Mouse (Mus musculus) G1E (cell line): ENCODE data around the gene Dmbx1. TPM values are rescaled to one million over a fixed set of nuclear protein-coding genes. Genes with fewer than 3 reads are reported as not detected.

Experiments used
- ATAC-seq: 2 replicates; pipeline ENCODE4 v1.8.0; 2016; ENCODE audit warnings: mild to moderate bottlenecking; ENCODE audit not compliant: insufficient number of reproducible peaks, poor library complexity, low FRiP score, severe bottlenecking; ENCODE audit errors: extremely low read depth
- DNase-seq: peaks from one replicate; pipeline ENCODE4 v3.0.0; 2012; ENCODE audit warnings: low spot score
- H3K27me3 ChIP-seq: 2 replicates; pipeline ENCODE4 v1.6.1; 2012; ENCODE audit warnings: mild to moderate bottlenecking, low read length, inconsistent platforms; ENCODE audit not compliant: insufficient read depth
- H3K36me3 ChIP-seq: replicated peaks from 2 replicates; pipeline ENCODE3; 2012; ENCODE audit warnings: mild to moderate bottlenecking, inconsistent platforms
- H3K4me1 ChIP-seq: 2 replicates; pipeline ENCODE4 v1.6.1; 2012; ENCODE audit warnings: low read depth, low read length, inconsistent platforms, mixed read lengths; ENCODE audit not compliant: insufficient read depth
- H3K4me3 ChIP-seq: 2 replicates; pipeline ENCODE4 v1.5.1; 2012; ENCODE audit warnings: low read depth, mild to moderate bottlenecking, inconsistent platforms, low read length, moderate library complexity, mixed read lengths
- H3K9me3 ChIP-seq: replicated peaks from 2 replicates; pipeline ENCODE4 v1.6.1; 2012; ENCODE audit warnings: inconsistent platforms
- CTCF ChIP-seq: IDR thresholded peaks from 2 replicates; pipeline ENCODE4 v1.5.1; 2012; ENCODE audit warnings: low read depth, low read length, inconsistent platforms, mixed read lengths
- GATA1 ChIP-seq: IDR thresholded peaks from 2 replicates; pipeline ENCODE4 v1.6.1; 2012; ENCODE audit warnings: borderline replicate concordance, low read length, inconsistent platforms, mixed read lengths
- GATA2 ChIP-seq: IDR thresholded peaks from 2 replicates; pipeline ENCODE4 v1.6.1; 2012; ENCODE audit warnings: low read depth, low read length, inconsistent platforms, borderline replicate concordance
- POLR2AphosphoS5 ChIP-seq: IDR thresholded peaks from 2 replicates; pipeline ENCODE4 v1.6.1; 2012; ENCODE audit warnings: low read depth, low read length, inconsistent platforms; ENCODE audit not compliant: insufficient replicate concordance
- TAL1 ChIP-seq: conservative IDR thresholded peaks from 2 replicates; pipeline ENCODE4 v1.6.1; 2012; ENCODE audit warnings: low read depth, low read length, inconsistent platforms, mixed read lengths
- polyA plus RNA-seq: library from polyadenylated mRNA; stranded (reverse); fragments of >175 nt; gene quantifications from 2 replicates; pipeline ENCODE4 v1.2.3, GENCODE M21; 2012
- total RNA-seq, 2 experiments: library from RNA; stranded (forward) in 1 of 2; stranded (reverse) in 1 of 2; fragments of 200-1000 nt in 1 of 2; fragments of >200 nt in 1 of 2; fragmentation: Nextera tagmentation in 1 of 2; gene quantifications; 2 replicates each; pipeline ENCODE4 v1.2.3; 2014 to 2017

The Dmbx1 gene
- total and polyA plus RNA-seq, 3 experiments, result 0.11 TPM; not detected in 2

DNA sequence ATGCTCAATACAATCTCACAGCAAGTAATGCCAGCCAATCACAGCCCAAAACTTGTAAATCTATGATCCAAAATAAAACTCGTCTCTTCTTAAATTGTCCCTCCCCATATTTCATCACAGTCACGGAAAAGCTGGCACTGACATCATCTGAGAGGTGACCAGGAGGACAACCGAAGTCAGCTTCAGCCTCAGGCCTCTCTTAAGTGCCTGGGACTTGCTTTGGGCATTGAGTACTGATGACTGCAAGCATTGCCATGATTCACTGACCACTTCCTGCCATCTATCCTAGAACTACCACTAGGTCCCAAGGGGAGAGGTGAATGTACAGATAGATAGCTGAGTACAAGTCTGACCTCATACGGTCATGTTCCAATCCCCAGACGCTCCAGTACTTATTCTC lies 17.0 kb downstream of the Dmbx1 start:
- TF ChIP-seq TAL1 (no peak), GATA2 (no peak), POLR2AphosphoS5 (no peak), GATA1 (no peak), CTCF (no peak)
- DNase-seq (no peak), ATAC-seq (no peak)
- H3K9me3 ChIP-seq, result no peaks in the 10 kb centered on the region
- H3K27me3 ChIP-seq, result peaks cover 16% of the 10 kb centered on the region
- H3K36me3 ChIP-seq, result no peaks in the 10 kb centered on the region
- H3K4me3 ChIP-seq, result no peak overlapping the region
- H3K4me1 ChIP-seq, result no peaks in the 10 kb centered on the region

DNA sequence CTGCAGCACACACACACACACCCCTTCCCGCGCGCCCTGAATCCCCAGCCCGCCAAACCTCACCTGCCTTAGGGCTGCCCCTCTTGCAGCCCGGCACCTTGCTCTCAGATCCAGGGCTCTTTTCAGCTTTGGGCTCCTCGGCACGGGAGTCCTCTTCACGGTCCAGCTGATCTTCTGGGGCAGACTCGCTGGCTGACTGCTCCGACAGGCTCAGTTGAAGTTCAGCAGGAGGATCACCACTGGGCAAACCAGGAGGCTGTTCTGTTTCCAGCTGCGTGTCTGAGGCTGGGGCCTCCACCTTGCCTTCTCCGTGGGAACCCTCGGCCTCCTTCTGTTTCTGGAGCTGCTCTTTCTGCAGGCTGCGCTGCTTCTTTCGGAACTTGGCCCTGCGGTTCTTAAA lies 19.8 kb downstream of the Dmbx1 start:
- TF ChIP-seq CTCF (no peak), GATA1 (no peak), GATA2 (no peak), POLR2AphosphoS5 (no peak), TAL1 (no peak)
- H3K36me3 ChIP-seq, result no peaks in the 10 kb centered on the region
- no peak for DNase-seq
- H3K4me3 ChIP-seq, result no peak overlapping the region
- peaks cover 16% of the 10 kb centered on the region for H3K27me3 ChIP-seq
- no peaks in the 10 kb centered on the region for H3K9me3 ChIP-seq
- ATAC-seq, result no peak
- H3K4me1 ChIP-seq, result no peaks in the 10 kb centered on the region

DNA sequence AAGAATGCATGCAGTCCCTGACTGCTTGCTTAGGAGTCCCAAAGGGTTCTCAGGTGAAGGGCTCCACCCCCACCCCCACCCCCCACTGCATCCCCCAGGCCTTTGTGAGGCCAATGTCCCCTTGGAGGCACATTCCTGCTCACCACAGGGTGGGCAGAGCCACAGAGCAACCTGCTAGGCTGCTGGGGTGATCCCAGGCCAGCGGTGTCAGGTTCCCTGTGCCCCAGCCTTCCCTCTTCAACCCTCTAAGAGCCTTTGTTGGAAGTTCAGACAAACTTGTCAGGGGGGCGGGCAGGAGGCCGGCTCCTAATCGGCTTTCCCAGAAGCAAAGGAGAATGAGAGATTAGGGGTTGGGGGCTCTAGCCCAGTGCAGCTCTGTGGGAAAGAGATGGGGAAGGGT lies 28.1 kb downstream of the Dmbx1 start:
- H3K4me1 ChIP-seq, result no peaks in the 10 kb centered on the region; the same call in 1 of the 2 replicates
- no peak for ATAC-seq
- no peak for TF ChIP-seq TAL1
- no peak for TF ChIP-seq GATA1
- TF ChIP-seq POLR2AphosphoS5, result no peak
- no peak for TF ChIP-seq GATA2
- TF ChIP-seq CTCF, result no peak
- no peak for DNase-seq
- peaks cover 46% of the 10 kb centered on the region for H3K27me3 ChIP-seq
- no peaks in the 10 kb centered on the region for H3K9me3 ChIP-seq
- no peak overlapping the region for H3K4me3 ChIP-seq
- no peaks in the 10 kb centered on the region for H3K36me3 ChIP-seq

DNA sequence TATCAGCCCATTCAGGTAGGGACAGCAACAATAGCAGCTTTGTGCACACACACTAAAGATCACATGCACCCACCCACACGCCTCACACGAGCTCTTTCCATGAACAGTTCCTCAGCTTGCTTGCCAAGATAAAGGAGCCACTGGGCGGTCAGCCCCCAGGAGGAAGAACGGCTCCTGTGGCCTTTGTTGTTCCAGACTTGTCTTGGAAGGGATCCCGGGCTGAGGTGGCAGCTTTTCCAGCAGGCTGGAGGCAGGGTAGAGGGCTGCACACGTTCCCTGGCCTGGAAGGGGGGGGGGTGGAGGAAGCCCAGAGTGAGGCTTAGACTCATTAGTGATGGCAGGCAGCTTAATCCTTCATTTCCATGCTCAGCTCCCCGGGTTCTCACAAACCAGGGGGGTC lies 31.1 kb downstream of the Dmbx1 start:
- Histone ChIP-seq H3K27me3 (peaks cover 66% of the 10 kb centered on the region), H3K4me1 (no peaks in the 10 kb centered on the region; the same call in 1 of the 2 replicates), H3K36me3 (no peaks in the 10 kb centered on the region), H3K9me3 (no peaks in the 10 kb centered on the region), H3K4me3 (no peak overlapping the region)
- ATAC-seq (no peak), DNase-seq (no peak)
- no peak for TF ChIP-seq GATA2
- no peak for TF ChIP-seq CTCF
- no peak for TF ChIP-seq TAL1
- TF ChIP-seq POLR2AphosphoS5, result no peak
- TF ChIP-seq GATA1, result no peak

DNA sequence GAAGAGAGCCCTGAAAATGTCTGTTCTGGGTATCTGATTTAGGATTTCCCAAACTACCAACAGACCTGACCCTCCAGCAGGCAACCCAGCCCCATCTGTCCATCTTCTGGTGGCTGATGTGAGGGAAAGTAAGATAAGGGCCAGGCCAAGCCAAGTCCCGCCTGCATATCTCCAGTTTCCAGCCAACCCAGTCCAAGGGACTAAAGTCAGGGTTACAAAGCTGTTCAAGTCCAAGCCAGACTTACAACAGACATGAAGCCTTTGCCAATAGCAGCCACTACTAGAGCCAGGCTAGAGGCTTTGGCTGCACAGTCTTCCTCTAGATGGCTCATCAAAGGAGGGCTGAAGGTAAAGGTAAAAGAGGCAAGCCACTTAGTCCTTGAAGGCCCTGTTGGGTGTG lies 31.7 kb downstream of the Dmbx1 start:
- Histone ChIP-seq H3K27me3 (peaks cover 64% of the 10 kb centered on the region), H3K4me3 (no peak overlapping the region), H3K9me3 (no peaks in the 10 kb centered on the region), H3K4me1 (no peaks in the 10 kb centered on the region; the same call in 1 of the 2 replicates), H3K36me3 (no peaks in the 10 kb centered on the region)
- TF ChIP-seq GATA1 (no peak), POLR2AphosphoS5 (no peak), CTCF (no peak), TAL1 (no peak), GATA2 (no peak)
- ATAC-seq (no peak), DNase-seq (no peak)

DNA sequence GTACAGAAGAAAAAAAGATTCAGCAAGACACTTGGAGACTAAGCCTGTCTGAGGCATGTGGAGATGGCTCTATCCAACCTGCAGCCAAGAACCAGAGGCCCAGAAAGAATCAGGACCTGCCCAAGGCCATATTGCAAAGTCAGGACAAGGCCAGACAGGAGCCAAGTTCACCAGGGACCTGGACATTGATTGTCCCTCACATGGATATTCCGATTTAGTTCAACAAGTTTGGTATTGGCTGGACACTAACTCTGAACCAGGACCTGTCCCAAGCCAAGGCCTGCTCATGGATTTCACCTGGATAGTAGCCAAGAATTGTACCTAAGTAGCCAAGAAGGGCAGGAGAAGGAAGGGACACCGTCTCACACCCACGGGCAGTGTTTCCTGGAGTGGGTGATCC lies 32.9 kb downstream of the Dmbx1 start:
- H3K27me3 ChIP-seq, result peaks cover 57% of the 10 kb centered on the region
- H3K36me3 ChIP-seq, result no peaks in the 10 kb centered on the region
- no peak overlapping the region for H3K4me3 ChIP-seq
- no peak for DNase-seq
- TF ChIP-seq GATA2, result no peak
- no peak for TF ChIP-seq TAL1
- TF ChIP-seq GATA1, result no peak
- TF ChIP-seq POLR2AphosphoS5, result no peak
- TF ChIP-seq CTCF, result no peak
- ATAC-seq, result no peak
- H3K4me1 ChIP-seq, result peaks cover 2% of the 10 kb centered on the region; the same call in 1 of the 2 replicates
- no peaks in the 10 kb centered on the region for H3K9me3 ChIP-seq

DNA sequence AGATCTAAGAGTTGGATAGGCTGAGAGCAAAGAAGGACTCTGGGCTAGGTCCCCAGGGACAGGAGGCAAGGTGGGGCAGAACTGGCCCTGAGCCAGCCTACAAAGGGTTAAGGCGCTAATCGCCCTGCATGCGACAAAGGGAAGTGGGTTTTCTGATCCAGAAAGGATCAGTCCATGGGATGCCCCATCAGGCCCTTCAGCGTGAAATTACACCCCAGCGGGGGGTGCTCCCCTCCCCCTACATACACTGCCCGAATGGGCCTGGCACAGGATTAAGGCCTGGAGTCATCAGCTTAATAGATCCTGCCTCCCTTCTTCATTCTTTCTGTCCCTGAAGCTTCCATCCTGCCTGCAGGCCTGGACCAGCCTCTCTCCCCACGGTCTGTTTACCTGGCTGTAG lies 34.0 kb downstream of the Dmbx1 start:
- Histone ChIP-seq H3K27me3 (peaks cover 54% of the 10 kb centered on the region), H3K9me3 (no peaks in the 10 kb centered on the region), H3K36me3 (no peaks in the 10 kb centered on the region), H3K4me3 (no peak overlapping the region), H3K4me1 (peaks cover 2% of the 10 kb centered on the region; the same call in 1 of the 2 replicates)
- ATAC-seq (no peak), DNase-seq (no peak)
- TF ChIP-seq POLR2AphosphoS5 (no peak), CTCF (no peak), TAL1 (no peak), GATA1 (no peak), GATA2 (no peak)
